Mouse (Mus musculus) lung, postnatal 0 days (tissue): ENCODE measurements around the gene Pip5kl1. TPM values are rescaled to one million over a fixed set of nuclear protein-coding genes. Genes with fewer than 3 reads are reported as not detected.

ENCODE experiments used
- ATAC-seq: fragments of 200-750 bp; cut with Nextera tagmentation; 2 replicates; pipeline ENCODE4 v1.8.0; 2017; ENCODE audit warnings: moderate library complexity
- DNase-seq: peaks from one replicate; pipeline ENCODE4 v3.0.0-alpha.2; 2016; ENCODE audit warnings: low spot score
- H3K27ac ChIP-seq: fragments of 300-500 bp; sonication (generic); 2 replicates; pipeline ENCODE4 v1.5.1; 2014; ENCODE audit warnings: antibody characterized with exemption, mild to moderate bottlenecking, low read length, mixed read lengths
- H3K27me3 ChIP-seq: fragments of 300-500 bp; sonication (generic); replicated peaks from 2 replicates; pipeline ENCODE4 v1.6.1; 2014; ENCODE audit warnings: low read length, mixed read lengths; ENCODE audit not compliant: insufficient read depth
- H3K36me3 ChIP-seq: fragments of 300-500 bp; sonication (generic); 2 replicates; pipeline ENCODE4 v1.6.1; 2014; ENCODE audit warnings: low read length, mixed read lengths; ENCODE audit not compliant: insufficient read depth
- H3K4me1 ChIP-seq: fragments of 300-500 bp; sonication (generic); 2 replicates; pipeline ENCODE4 v1.6.1; 2014; ENCODE audit warnings: antibody characterized with exemption, low read depth, low read length, mixed read lengths; ENCODE audit not compliant: insufficient read depth
- H3K4me2 ChIP-seq: fragments of 300-500 bp; sonication (generic); replicated peaks from 2 replicates; pipeline ENCODE4 v1.6.1; 2014; ENCODE audit warnings: low read depth, mild to moderate bottlenecking, low read length, moderate library complexity, mixed read lengths
- H3K4me3 ChIP-seq: fragments of 300-500 bp; sonication (generic); 2 replicates; pipeline ENCODE4 v1.5.1; 2014; ENCODE audit warnings: low read depth, low read length
- H3K9ac ChIP-seq: fragments of 300-500 bp; sonication (generic); replicated peaks from 2 replicates; pipeline ENCODE4 v1.6.1; 2014; ENCODE audit warnings: low read depth, mild to moderate bottlenecking
- H3K9me3 ChIP-seq: fragments of 300-500 bp; sonication (generic); 2 replicates; pipeline ENCODE4 v1.6.1; 2016; ENCODE audit warnings: low read length, mixed read lengths
- CTCF ChIP-seq: IDR thresholded peaks from 2 replicates; pipeline ENCODE4 v1.5.1; 2016; ENCODE audit warnings: antibody characterized with exemption, mild to moderate bottlenecking
- EP300 ChIP-seq: IDR thresholded peaks from 2 replicates; pipeline ENCODE4 v1.6.1; 2016; ENCODE audit warnings: antibody characterized with exemption, mild to moderate bottlenecking, control low read depth
- WGBS: fragments of 180-500 bp; shearing (Covaris S2); extraction: QIAGEN DNeasy Blood & Tissue Kit; methylation state at CpG from one replicate; pipeline ENCODE4 v1.1.7; 2014; 5-methylcytosine and 5-hydroxymethylcytosine counted together
- polyA plus RNA-seq: library from polyadenylated mRNA; unstranded; fragments of >200 nt; fragmentation: Nextera tagmentation; extraction: Ambion mirVana; gene quantifications from 2 replicates; pipeline ENCODE4 v1.2.1, GENCODE M21; 2015

Pip5kl1 gene
- not detected in 2 replicates for polyA plus RNA-seq

GRCm38 (mm10) chr2:32574497-32574896 is at the start of gene Pip5kl1:
Gene Pip5kl1, plus strand, starts transcription at chr2:32574797.
- WGBS: 73% methylated on average over 6 of the region's 6 CpGs
- Histone ChIP-seq H3K9me3 (no peaks in the 10 kb centered on the region), H3K4me1 (peaks cover 3% of the 10 kb centered on the region; the same call in 1 of the 2 replicates), H3K27ac (no peak within 1 kb of the TSS), H3K36me3 (no peaks in the 10 kb centered on the region), H3K9ac (no peak within 1 kb of the TSS), H3K4me2 (peak within 1 kb of the TSS; percentile 27), H3K4me3 (no peak within 1 kb of the TSS), H3K27me3 (0 out of 2 replicates have a peak, but pooled peaks cover 5% of the 10 kb centered on the region)
- TF ChIP-seq EP300 (no peak), CTCF (no peak)
- ATAC-seq: no peak
- DNase-seq: no peak

- H3K4me3 ChIP-seq: no peak overlapping the region
- H3K36me3 ChIP-seq: no peaks in the 10 kb centered on the region
- no peak overlapping the region for H3K9ac ChIP-seq
- H3K9me3 ChIP-seq: no peaks in the 10 kb centered on the region
- WGBS: 88% methylated on average over 12 of the region's 12 CpGs
- ATAC-seq (no peak), DNase-seq (no peak)
- H3K4me2 ChIP-seq: no peak overlapping the region
- H3K27ac ChIP-seq: no peak overlapping the region
- TF ChIP-seq EP300: no peak
- no peak for TF ChIP-seq CTCF
- H3K27me3 ChIP-seq: no peaks in the 10 kb centered on the region
- H3K4me1 ChIP-seq: no peaks in the 10 kb centered on the region
These were observed 48.8 kb upstream of the Pip5kl1 start for GRCm38 (mm10) chr2:32525816-32526215.

GRCm38 (mm10) chr2:32527468-32527966 is 47.1 kb upstream of the Pip5kl1 start:
- Histone ChIP-seq H3K36me3 (no peaks in the 10 kb centered on the region), H3K9ac (no peak overlapping the region), H3K27ac (no peak overlapping the region), H3K4me3 (no peak overlapping the region), H3K9me3 (no peaks in the 10 kb centered on the region), H3K27me3 (no peaks in the 10 kb centered on the region), H3K4me2 (no peak overlapping the region), H3K4me1 (no peaks in the 10 kb centered on the region)
- ATAC-seq (no peak), DNase-seq (no peak)
- TF ChIP-seq EP300: no peak
- TF ChIP-seq CTCF: no peak
- 83% methylated on average over 14 of the region's 14 CpGs for WGBS

- TF ChIP-seq EP300 (no peak), CTCF (no peak)
- Histone ChIP-seq H3K4me1 (no peaks in the 10 kb centered on the region), H3K9ac (no peak overlapping the region), H3K4me2 (no peak overlapping the region), H3K9me3 (no peaks in the 10 kb centered on the region), H3K4me3 (no peak overlapping the region), H3K27ac (no peak overlapping the region), H3K27me3 (no peaks in the 10 kb centered on the region), H3K36me3 (no peaks in the 10 kb centered on the region)
- ATAC-seq (no peak), DNase-seq (no peak)
- 60% methylated on average over 1 of the region's 1 CpGs for WGBS
These were observed 46.3 kb upstream of the Pip5kl1 start for GRCm38 (mm10) chr2:32528326-32528725.

DNA sequence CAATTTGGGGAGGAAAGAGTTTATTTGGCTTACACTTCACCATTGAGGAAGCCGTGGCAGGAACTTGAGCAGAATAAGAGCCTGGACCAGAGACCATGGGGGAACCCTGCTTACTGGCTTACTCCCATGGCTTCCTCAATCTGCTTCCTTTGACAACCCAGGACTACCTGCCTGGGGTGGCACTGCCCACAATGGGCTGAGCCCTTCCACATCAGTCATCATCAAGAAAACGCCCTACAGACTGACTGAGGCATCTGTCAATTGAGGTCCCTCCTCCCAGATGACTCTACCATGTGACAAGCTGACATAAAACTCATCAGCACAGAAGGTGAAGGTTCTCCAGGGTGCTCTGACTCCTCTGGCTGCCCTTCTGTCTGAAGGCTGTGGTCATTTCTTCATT is 44.1 kb upstream of the Pip5kl1 start:
- TF ChIP-seq EP300 (no peak), CTCF (no peak)
- DNase-seq: no peak
- H3K36me3 ChIP-seq: no peaks in the 10 kb centered on the region
- H3K9ac ChIP-seq: no peak overlapping the region
- H3K27me3 ChIP-seq: no peaks in the 10 kb centered on the region
- H3K27ac ChIP-seq: no peak overlapping the region
- no peak for ATAC-seq
- 80% methylated on average over 2 of the region's 2 CpGs for WGBS
- H3K4me1 ChIP-seq: peaks cover 4% of the 10 kb centered on the region; the same call in 1 of the 2 replicates
- H3K4me3 ChIP-seq: no peak overlapping the region
- no peak overlapping the region for H3K4me2 ChIP-seq
- no peaks in the 10 kb centered on the region for H3K9me3 ChIP-seq

DNA sequence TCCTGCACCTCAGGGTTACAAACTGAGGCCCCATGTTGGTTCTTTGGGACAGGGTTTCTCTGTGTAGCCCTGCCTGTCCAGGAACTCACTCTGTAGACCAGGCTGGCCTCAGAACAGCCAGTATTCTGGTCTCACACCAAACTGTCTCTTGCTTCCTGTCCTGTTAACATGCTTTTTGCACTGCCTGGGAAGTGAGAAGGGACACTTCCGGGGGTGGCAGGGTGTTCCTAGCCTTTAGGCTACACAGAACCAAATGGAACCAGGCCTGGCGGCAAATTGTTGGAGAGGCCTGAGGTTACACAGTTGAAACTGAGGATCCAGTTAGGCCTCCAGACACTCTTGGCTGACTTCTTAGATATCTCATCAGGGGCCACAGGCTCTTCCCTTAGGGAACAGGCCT is 41.4 kb upstream of the Pip5kl1 start:
- WGBS: 94% methylated on average over 2 of the region's 2 CpGs
- no peak for DNase-seq
- Histone ChIP-seq H3K4me2 (no peak overlapping the region), H3K36me3 (no peaks in the 10 kb centered on the region), H3K9me3 (no peaks in the 10 kb centered on the region), H3K4me1 (peaks cover 21% of the 10 kb centered on the region), H3K27ac (no peak overlapping the region), H3K27me3 (no peaks in the 10 kb centered on the region), H3K9ac (no peak overlapping the region), H3K4me3 (no peak overlapping the region)
- no peak for TF ChIP-seq CTCF
- TF ChIP-seq EP300: no peak
- no peak for ATAC-seq
